Mouse (Mus musculus) left cerebral cortex, postnatal 25 days (tissue): ENCODE measurements around the gene Dgki. TPM values are rescaled to one million over a fixed set of nuclear protein-coding genes. Genes with fewer than 3 reads are reported as not detected.
A peak's percentile ranks its signal among the peaks of the same experiment; 100 is the strongest.

ENCODE experiments used
- DNase-seq, 2 experiments: peaks; one replicate each; pipeline ENCODE4 v3.0.0; 2022; ENCODE audit warnings: low spot score in 2 of 2, mixed read lengths in 1 of 2
- intact Hi-C: fragments of 180-260 bp; cut with DNase I; formaldehyde crosslinking; loops from one replicate; pipeline ENCODE4 v1.15.1; 2025
- total RNA-seq, 2 experiments: library from RNA; stranded (reverse); gene quantifications; 2 replicates each; pipeline ENCODE4 v1.2.3; 2021

Gene Dgki
- total RNA-seq, 2 experiments from 2014 or later = 68.5 to 82.6 TPM

DNA sequence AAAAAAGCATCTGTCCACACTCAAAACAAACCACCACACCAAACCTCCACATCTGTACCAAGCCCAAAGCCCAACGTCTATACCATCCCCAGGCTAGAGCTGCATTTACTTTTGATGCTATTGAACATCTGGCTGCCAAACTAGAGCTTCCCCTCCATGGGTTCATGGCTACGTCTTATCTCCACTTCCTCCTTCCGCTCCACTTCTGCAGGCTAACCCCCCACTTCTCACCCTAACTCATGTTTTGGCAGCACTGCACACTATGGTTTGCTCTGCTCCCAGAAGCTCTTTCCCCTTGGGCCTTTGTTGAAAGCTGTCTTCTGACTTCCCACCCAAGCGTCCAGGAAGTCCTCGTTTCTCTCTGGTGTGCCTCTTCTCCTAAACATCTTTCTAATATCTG lies 319.5 kb downstream of the Dgki start:
- no peak for DNase-seq
- intact Hi-C loops = no loop called here

DNA sequence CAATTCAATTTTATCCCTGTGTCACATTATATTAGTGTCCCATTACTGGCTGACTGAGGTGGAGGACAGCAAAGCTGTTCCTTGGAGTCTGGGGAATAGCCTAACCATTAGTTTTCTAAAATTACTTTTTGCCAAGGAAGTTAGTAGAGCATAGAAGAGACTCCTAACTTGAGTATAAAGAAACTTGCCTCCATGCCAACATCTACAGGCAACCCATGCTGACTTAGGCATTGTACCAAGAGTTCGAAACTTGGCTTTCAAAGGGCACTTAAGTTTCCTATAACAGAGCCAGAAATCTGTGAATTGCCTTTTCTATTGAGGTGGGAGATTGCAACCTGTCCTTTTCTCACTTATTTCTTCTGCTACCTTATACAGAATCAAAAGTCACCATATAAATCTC lies 321.8 kb downstream of the Dgki start:
- DNase-seq = no peak
- intact Hi-C loops = no loop called here

DNA sequence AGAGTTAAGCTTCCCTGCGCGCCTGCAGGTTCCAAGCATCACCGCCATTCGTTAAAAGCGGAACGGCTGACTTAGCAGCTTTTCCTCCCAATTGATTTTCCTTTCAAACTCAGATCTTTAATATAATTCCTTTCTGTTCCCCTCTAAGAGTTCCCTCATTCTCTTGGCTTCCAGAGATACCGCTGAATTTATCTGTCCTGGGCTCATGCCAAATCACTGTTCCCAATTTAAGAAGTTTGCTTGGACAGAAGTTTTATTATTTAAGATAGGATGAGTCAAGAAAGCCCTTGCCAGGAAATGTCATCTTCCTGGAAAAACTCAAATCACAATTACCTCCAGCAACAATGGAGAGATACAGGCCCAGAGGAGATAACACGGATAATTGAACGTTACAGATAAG lies 326.9 kb downstream of the Dgki start:
- DNase-seq = peak in 1 of 2 experiments; percentile 31
- intact Hi-C loops = no loop called here

DNA sequence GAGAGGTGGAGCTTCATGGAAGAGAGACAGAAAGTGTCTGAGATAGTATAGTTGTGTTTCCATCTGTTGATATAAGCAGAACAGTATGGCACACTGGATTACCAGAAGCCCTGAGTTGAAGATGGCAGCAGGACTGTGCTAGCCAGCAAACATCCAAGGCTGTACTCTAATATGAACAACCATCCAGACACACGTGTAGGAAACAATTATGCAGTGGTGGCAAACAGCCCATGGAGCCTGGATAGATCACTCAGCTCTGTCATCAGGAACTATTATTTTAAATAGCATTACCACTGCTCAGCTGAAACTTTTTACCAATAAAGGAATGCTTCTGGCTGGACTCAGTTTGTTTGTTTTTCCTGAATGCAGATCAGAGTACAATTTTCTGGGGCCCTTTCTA lies 327.5 kb downstream of the Dgki start:
- no peak for DNase-seq
- intact Hi-C loops = no loop called here

DNA sequence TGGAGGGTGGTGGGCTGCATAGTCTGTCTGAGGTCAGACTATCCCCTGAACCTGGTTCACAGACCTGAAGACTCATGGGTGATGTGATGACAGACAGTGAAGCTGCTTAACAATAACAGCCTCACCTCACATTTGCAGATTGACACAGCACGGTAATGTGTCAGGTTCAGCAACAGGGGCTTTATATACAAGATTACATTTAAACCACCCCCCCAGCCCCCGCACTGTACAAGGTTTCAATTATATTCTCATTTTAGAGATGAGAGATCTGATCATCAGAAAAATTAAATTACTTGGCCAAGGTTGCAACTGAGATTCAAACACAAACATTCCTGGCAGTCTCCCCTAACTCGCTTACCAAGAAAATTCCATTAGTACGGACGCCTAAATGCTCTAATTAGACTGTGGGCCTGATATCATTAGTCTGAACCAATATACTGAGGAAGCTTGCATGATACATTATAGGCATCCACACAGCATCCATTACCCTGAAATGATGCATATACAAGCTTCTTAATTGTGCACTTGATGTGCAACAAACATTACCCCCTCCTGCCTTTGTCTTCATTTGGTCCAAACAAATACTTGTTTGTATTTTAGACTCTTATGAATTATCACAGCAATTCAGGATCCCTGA lies 330.6 kb downstream of the Dgki start:
- DNase-seq = no peak
- intact Hi-C loops = no loop called here

DNA sequence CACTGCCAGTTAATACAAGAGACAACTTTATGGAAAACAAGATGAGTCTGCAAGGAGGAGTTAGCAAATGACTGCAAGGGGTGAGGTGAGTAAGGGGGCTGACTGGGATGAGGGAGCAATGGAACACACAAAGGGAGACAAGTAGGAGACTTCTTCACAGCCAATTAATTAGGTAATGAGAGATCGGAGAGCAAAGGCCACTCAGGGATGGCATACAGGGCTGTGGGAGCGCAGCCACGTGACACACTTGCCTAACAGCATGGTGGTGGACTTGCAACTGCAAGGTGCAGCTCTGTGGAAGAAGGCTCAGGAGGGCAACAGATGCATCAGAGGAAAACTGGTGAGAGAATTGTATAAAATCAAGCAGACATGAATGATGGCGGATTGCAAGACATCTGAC lies 339.3 kb downstream of the Dgki start:
- intact Hi-C loops = no loop called here
- no peak for DNase-seq

DNA sequence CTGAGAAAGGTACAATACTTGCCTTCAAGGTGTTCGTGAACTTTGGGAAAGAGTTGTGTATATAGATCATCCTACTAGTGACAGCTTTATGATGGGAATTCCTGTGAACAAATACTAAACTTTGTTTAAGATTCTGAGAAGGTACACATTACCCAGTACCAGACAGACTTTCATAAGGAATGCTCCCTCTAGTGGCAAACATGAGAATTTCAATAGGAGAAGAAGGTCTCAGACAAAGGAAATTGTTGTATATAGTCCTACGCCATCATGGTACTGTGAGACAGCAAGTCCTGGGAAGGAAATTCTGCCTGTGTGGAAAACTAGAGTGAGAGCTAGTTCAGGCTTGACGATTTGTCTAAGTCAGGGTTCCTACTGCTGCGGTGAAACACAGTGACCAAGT lies 344.7 kb downstream of the Dgki start:
- intact Hi-C loops = no loop called here
- peak in 1 of 2 experiments; percentile 26 for DNase-seq

DNA sequence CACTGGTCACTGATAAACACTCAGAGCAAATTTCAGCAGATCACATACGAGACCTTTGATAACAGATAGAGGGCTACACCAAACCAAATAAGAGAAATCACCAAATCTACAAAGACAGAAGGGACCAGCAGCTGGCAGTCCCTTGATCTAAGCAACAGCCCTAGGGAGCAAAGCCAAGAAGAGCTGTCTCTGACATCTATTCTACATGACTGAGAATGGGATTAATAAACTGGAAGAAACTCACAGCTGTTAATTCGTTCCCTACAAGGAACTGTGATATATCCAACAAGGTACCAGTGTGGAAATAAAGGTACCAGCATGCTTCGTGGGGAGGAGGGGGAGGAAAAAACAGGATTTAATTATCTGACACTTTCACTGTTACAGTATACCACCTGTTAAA lies 349.3 kb downstream of the Dgki start:
- no peak for DNase-seq
- intact Hi-C loops = no loop called here

DNA sequence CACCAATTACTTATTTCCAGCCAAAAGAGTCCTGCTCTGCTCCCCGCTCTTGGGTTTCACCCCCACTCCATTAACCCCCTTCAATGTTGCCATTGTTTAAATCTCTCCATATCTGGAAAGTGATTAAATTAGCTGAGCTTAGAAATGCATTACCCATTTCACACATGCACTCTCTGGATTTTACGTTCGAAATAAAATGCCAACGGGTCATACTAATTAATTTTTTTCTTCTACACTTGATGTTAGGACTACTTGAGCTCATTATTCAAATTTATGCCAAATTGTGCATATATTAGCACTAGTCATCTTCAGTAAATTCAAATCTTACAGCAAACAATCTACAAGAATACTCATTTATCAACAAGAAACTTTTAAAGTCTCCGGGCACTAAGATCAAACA lies 352.1 kb downstream of the Dgki start:
- intact Hi-C loops = no loop called here
- DNase-seq = no peak

DNA sequence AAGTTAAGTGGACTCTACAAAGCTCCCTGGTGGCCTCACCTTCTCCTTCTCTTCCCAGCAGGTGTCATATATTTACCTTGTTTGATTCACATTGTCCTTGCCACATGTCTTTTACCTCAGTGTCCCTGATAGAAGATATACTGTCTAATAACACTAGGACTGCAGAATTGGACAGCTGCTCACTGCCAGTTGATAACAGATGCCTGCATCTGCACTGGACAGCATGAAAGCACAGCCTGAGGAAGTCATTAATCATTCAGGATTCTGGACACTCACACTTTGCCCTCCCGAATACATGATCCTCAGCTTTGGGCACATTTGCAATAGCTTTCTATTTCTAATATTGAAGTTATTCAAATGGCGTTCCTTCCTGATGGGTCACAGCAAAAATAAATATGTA lies 362.5 kb downstream of the Dgki start:
- intact Hi-C loops = no loop called here
- DNase-seq = no peak

DNA sequence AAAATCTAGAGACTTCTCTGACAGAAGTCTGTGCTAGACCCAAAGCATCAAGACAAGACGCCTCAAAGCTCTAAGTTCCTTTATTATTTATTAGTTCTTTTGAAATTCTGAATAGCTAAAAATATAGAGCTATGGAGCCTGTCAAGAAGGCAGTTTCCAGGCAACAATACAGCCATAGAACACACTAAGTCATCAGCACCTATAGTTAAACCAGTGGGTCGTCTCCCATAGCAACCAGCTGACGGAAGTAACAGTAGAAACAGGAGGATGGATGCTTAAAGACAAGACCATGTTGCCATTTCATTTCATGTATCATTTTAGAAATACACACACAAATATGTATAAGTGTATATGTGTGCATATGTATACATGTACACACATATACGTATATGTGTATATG lies 363.2 kb downstream of the Dgki start:
- intact Hi-C loops = no loop called here
- DNase-seq = no peak

DNA sequence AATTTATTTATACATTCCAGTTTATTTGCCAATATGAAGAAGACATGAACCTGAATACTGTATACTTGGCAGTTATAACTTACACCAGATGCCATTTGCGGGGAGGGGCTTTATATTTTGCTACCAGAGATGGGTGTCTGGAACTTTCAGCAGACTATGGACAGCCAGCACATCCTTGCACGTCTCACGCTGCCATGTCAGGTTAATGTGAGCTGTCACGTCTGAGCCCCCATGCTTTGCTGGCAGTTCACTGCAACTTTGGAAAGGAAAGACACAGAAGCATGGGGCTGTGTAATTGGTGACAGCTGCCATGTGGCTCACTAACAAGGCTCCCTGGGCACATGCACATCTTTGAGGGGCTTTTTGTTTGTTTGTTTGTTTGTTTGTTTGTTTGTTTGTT lies 368.5 kb downstream of the Dgki start:
- no peak for DNase-seq
- intact Hi-C loops = no loop called here

DNA sequence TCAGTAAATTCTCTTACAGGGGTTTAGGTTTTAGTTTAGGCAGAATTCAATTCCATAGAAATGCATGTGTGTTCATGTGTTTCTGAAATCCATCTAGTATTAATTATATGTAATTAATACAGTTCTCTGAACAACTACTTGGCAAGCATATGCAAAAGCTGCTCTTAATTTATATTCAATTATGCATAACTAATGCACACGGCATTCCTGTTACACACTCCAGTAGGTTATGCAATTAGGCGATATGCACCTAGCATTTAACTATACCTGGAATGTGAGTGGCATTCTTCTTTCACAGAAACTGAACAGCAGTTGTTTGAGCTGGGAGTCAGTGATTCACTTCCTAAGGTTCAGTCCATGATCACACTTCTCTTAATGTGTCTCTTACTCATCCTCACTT lies 370.2 kb downstream of the Dgki start:
- intact Hi-C loops = no loop called here
- DNase-seq = no peak

DNA sequence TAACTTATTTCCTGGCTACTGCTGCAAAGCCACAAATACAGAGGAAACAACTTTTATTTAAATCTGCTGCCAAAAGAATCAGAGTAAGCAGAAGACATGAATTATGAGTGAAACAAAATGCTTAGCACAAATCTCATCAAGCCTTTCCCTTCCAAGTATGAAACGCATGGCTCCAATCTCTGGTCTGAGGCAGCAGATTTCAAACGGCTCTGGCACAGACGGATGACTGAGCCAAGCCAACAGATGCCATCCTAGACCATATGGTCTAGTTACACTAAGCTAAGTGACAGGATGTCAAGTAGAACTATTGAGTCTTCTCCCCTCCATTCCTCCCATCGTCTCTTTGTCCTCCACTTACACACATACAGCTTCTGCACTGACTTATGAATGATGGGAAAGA lies 373.5 kb downstream of the Dgki start:
- intact Hi-C loops = no loop called here
- peak in 1 of 2 experiments; percentile 51 for DNase-seq

DNA sequence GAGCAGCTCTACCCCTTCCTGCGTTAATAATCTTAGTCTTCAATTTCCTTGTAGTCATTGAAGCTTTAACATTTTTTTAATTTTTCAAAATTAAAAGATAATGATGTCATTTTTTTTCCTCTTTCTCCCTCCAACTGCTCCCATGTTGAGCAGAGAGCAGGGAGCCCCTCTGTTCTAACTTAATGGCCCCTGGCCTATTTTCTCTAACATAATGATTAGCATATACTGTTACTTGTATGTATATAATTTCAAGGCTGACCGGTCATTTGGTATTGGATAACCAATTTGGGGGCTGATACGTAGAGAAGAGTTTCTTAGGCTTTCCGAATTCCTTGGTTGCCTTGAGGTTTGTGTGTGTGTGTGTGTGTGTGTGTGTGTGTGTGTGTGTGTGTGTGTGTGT lies 378.0 kb downstream of the Dgki start:
- no peak for DNase-seq
- intact Hi-C loops = no loop called here

DNA sequence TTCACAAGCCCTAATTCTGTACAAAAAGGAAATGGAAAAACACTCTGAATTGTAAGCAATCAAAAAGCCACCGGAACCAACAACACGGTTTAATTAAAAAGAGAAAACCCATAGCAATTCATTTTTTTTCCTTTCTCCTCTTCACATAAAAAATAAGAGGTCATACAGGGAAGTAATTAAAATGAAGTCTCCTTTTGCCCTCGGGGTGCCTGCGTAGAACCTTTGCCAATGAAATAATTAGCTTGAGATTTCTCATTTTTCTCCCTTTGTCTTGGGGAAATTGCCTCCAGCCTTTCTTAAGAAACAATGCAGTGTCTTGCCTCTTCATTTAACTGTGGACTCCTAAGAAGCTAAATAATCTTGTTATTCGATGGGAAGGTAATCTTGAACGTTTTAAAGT lies 388.4 kb downstream of the Dgki start:
- intact Hi-C loops = no loop called here
- no peak for DNase-seq

DNA sequence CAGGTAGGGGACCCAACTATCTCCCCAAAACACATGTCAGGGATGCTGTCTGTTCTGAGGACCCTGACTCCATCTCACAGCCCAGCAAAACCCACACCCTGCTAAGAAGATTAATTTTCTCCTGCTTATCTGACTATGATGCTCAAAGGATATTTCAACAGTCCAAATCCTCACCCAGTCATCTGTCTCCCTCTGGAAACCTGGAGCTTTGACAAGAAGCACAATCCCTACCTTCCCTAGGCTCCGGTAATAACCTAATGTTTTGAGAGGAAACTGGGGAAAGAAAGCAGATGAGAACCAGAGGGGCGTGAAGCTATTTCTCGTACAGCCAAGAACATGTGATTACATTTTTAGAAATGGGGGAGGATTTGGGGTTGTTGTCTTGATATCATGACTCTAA lies 392.8 kb downstream of the Dgki start:
- intact Hi-C loops = no loop called here

DNA sequence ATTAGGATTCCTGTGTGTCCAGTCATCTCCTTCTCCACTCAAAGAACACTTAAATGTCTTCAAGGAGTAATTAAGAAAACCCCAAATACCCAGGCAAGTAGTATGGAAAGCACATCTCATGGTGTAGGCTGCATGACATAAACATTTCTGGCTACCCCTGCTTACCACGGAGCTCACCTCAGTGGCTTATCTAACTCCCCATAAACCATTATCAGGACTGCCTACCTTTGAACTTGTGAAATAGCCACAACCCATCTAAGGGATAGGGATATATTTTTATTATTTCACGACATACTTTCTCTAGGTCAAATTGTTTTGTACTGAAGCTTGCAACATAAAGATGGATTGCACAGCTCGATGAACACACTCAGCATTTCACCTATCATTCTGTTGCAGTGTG lies 394.0 kb downstream of the Dgki start:
- no peak for DNase-seq
- intact Hi-C loops = no loop called here

More for the DNA sequence above, 392.8 kb downstream of the Dgki start:
- no peak for DNase-seq

DNA sequence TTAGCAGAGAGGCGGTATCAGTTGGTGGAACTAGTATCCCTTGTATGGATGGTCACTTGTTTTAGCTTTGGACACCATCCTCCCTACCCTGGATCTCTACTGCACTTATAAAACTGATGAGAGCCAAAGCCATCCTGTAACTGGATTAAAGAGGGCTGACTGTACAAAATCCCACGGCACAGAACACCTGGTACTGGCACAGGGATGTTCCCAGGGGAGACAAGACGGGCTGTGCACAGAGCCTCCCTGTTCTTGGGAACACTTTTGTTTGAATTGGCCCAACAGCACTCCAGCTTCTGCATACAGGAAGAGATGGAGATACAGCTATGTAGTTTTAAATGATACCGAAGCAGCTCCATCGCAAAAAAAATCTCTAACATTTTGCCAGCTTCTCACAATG lies 395.1 kb downstream of the Dgki start:
- no peak for DNase-seq
- intact Hi-C loops = loop anchor here (5.0 kb wide), 1 partner anchor 132 kb away; no protein-coding TSS in a partner anchor

DNA sequence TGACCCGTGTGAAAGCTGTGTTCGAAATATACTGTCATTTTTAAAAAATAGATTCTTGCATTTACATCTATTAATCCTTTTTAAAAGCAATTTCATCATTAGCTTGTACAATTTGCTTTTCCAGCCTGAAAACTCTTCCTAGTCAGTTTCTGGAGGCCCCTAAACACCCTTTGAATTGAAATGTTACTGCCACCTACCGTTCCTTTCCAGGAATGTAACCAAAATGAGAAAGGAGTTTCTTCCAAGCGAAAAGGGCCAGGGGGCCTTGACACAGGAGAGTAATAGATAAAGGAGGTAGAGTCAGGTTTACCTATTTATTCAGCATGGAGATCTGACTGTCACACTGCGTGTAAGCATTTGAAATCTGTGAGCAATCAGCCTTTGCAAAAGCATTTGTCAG lies 396.2 kb downstream of the Dgki start:
- intact Hi-C loops = loop anchor here (1.0 to 5.0 kb wide), 4 partner anchors 85 to 213 kb away; no protein-coding TSS in a partner anchor
- DNase-seq = peak; percentile 58 to 72

DNA sequence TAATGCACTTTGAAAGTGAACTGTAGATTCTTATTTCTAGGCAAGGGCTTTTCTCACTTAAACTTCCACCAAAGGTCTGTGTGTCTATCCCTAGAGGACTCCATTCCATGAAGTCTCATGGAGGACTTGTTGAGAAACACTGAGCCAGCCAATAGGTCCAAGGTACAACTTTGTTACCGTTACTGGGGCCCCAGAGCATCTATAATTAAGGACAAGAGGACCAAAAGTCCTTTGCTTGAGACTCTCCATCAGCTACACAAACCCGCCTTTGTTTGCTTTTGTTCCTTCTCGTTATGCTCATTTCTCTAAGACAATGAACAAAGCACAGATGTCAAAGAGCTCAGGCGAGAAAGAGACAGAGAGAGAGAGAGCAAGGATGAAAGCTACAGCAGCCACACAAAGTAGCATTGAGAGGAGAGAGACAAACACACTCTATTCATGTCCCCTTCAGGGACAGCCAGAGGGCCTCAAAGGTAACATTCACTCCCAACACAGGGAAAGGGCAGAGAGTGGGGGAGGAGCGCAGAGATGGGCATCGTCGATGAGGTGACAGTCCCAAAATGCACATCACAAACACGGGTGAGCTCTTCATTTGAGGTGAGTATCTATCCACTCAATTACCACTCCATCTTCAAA lies 396.7 kb downstream of the Dgki start:
- intact Hi-C loops = loop anchor here (1.0 to 5.0 kb wide), 4 partner anchors 84 to 212 kb away; no protein-coding TSS in a partner anchor
- DNase-seq = peak in 1 of 2 experiments; percentile 32

DNA sequence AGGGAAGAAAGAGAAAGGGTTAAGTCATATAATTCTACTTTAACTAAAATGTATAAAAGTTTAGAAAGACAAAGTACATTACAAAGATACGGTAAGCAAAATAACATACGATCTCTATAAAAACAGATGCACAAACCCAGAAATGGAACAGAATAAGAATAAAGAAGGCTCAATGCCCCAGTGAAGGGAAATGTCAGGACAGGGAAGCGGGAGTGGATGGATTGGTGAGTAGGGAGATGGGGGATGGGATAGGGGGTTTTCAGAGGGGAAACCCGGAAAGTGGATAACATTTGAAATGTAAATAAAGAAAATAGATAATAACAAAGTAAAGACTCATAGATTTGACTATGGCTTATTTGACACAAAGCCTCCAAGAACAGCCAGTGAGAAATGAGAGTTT lies 400.1 kb downstream of the Dgki start:
- intact Hi-C loops = loop anchor here (5.0 kb wide), 1 partner anchor 137 kb away; no protein-coding TSS in a partner anchor
- no peak for DNase-seq
